Mouse (Mus musculus) bone marrow macrophage, adult 2 months (primary cell): Measurements from ENCODE around the gene Ttc26. TPM values are rescaled to one million over a fixed set of nuclear protein-coding genes. Genes with fewer than 3 reads are reported as not detected.
A peak's percentile ranks its signal among the peaks of the same experiment; 100 is the strongest.
"Not testable (repeated sequence)": the region's sequence is repeated elsewhere in the genome, so short reads cannot be mapped to it uniquely, and the experiment has no call there.

Experiments used
- H3K27ac ChIP-seq: 2 replicates; pipeline ENCODE4 v1.5.1; 2012; ENCODE audit warnings: low read depth, low read length; ENCODE audit not compliant: insufficient read depth
- H3K4me1 ChIP-seq: 2 replicates; pipeline ENCODE4 v1.6.1; 2012; ENCODE audit warnings: low read length; ENCODE audit not compliant: control insufficient read depth, insufficient read depth
- H3K4me3 ChIP-seq: 2 replicates; pipeline ENCODE4 v1.5.1; 2012; ENCODE audit warnings: mild to moderate bottlenecking, low read length, moderate library complexity; ENCODE audit not compliant: insufficient read depth
- CTCF ChIP-seq: IDR thresholded peaks from 2 replicates; pipeline ENCODE4 v1.5.1; 2012; ENCODE audit warnings: low read depth, mild to moderate bottlenecking, low read length, moderate library complexity
- POLR2A ChIP-seq: IDR thresholded peaks from 2 replicates; pipeline ENCODE4 v1.6.1; 2012; ENCODE audit warnings: mild to moderate bottlenecking, low read depth, low read length, borderline replicate concordance
- polyA plus RNA-seq: library from polyadenylated mRNA; stranded (reverse); fragments of >200 nt; gene quantifications from 2 replicates; pipeline ENCODE4 v1.2.4, GENCODE M21; 2012; ENCODE audit not compliant: missing spikeins, insufficient read depth, insufficient read length

The Ttc26 gene
- polyA plus RNA-seq, 1 experiment = 1.7 TPM

- Histone ChIP-seq H3K4me3 (peak overlapping the region; percentile 83), H3K27ac (peak overlapping the region; percentile 45; the same call in 1 of the 2 replicates)
- no peak for TF ChIP-seq POLR2A
- no peak for TF ChIP-seq CTCF
Measured at GRCm38 (mm10) chr6:38380764-38381128, 523 bp upstream of the Ttc26 start.

GRCm38 (mm10) chr6:38389671-38390070 is 8.4 kb downstream of the Ttc26 start:
- TF ChIP-seq CTCF (no peak), POLR2A (no peak)
- no peak overlapping the region for H3K27ac ChIP-seq

More at GRCm38 (mm10) chr6:38380764-38381128, 523 bp upstream of the Ttc26 start:
- H3K4me1 ChIP-seq = no peaks in the 10 kb centered on the region

GRCm38 (mm10) chr6:38432457-38432856 is 51.2 kb downstream of the Ttc26 start:
- peaks cover 11% of the 10 kb centered on the region for H3K4me1 ChIP-seq
- not testable (repeated sequence) for H3K27ac ChIP-seq
- peak overlapping the region; percentile 65 for H3K4me3 ChIP-seq

More at GRCm38 (mm10) chr6:38389671-38390070, 8.4 kb downstream of the Ttc26 start:
- no peak overlapping the region for H3K4me3 ChIP-seq
- no peaks in the 10 kb centered on the region for H3K4me1 ChIP-seq

DNA sequence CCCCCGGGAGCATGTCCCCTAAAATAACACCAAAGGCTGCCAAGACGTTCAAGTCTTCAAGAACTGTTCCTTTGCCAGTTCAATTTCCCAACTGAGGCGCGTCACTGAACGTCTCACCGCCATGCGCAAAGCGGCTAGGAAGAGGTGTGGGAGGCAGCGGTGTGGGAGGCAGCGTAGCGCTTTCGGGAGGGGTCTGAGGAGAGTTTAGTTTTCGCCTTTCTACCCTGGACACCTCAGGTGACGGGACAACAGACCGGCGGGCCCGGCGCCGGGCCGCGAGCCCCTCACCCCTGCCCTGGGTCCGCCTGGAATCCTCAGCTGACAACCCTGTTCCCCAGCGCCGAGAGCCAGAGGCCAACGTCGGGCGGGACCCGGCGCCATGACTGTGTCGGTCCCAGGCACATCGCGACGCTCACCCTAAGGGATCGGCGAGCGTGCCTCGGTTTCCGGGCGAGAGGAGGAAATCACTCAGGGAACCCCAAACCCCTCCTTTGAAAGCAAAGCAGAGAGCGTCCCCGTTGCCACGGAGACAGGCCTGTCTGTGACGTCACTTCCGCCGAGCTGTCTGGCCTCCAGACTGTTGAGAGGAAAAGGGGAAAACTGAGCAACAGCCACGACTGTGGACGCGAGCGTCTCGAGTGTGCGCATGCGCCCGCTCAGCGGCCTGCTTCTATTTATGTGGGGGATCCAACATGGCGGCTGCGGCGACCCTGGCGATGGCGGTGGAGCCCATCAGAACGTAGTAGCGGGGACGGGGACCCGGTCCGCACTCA is 52.2 kb downstream of the Ttc26 start, which contains the start of gene Ubn2:
Gene Ubn2 (plus strand): TSS at position 690 of the 773 bp plus-strand sequence.
- TF ChIP-seq POLR2A (peak; percentile 74; the same call in 1 of the 2 replicates), CTCF (no peak)
- Histone ChIP-seq H3K4me1 (peaks cover 11% of the 10 kb centered on the region), H3K27ac (peak within 1 kb of the TSS; percentile 81), H3K4me3 (peak within 1 kb of the TSS; percentile 69)

DNA sequence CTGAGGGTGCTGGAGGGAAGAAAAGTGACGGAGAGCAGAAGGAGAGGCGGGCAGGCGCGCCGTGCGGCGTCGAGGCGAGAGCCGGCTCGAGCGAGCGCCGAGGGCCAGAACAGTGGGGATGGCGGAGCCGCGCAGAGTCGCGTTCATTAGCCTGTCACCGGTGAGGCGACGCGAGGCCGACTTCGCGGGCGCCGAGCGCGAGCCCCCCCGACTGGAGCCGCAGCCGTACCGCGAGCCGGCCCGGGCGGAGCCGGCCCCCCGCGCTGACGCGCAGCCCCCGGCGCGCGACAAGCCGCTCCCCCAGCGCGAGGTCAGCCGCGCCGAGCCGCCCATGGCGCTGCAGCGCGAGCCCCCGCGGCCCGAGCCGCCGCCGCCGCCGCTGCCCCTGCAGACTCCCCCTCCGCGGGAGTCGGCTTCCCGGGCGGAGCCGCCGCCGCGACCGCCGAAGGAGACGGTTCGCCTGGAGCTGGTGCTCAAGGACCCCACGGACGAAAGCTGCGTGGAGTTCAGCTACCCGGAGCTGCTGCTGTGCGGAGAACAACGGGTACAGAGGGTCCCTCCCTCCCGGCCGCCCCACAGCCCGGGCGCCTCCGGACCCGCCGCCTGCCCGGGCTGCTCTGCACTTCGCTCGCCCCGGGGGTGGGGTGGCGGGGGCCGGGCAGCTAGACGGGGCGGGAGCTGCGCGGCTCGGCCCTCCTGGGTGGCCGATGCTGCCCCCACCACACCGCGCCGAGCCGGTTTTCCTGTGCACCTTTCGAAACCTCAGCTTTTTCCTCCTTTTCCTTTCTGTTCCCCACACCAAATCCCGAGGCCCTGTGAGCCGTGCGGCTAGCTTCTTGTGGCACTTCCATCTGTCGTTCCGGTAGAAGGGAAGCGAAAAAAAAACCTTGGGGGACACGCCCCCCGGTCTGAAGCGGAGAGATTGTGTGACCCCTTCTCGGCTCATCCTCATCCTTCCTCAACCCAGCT is 53.1 kb downstream of the Ttc26 start:
- Histone ChIP-seq H3K4me1 (peaks cover 12% of the 10 kb centered on the region), H3K27ac (peak overlapping the region; percentile 81), H3K4me3 (peak overlapping the region; percentile 69)
- TF ChIP-seq CTCF (no peak), POLR2A (no peak)

- TF ChIP-seq CTCF = no peak
- no peak for TF ChIP-seq POLR2A
- Histone ChIP-seq H3K4me1 (peaks cover 3% of the 10 kb centered on the region; the same call in 1 of the 2 replicates), H3K4me3 (no peak overlapping the region), H3K27ac (no peak overlapping the region)
Measured at GRCm38 (mm10) chr6:38443842-38444241, 62.6 kb downstream of the Ttc26 start.

DNA sequence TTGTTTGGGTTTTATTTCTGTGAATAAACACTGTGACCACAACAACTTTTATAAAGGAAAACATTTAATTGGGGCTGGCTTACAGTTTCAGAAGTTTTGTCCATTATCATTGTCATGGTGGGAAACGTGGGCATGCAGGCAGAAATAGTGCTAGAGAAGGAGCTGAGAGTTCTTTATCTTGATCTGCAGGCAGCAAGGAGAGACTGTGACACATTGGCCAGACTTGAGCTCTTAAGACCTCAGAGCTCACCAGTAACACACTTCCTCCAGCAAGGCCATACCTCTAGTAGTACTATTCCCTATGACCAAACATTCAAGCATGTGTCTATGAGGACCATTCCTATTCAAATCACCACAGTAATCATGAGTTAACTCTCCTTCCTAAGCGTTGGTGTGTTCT is 67.0 kb downstream of the Ttc26 start:
- H3K4me1 ChIP-seq = peaks cover 2% of the 10 kb centered on the region; the same call in 1 of the 2 replicates
- H3K4me3 ChIP-seq = no peak overlapping the region
- TF ChIP-seq POLR2A = no peak
- TF ChIP-seq CTCF = no peak
- H3K27ac ChIP-seq = no peak overlapping the region

DNA sequence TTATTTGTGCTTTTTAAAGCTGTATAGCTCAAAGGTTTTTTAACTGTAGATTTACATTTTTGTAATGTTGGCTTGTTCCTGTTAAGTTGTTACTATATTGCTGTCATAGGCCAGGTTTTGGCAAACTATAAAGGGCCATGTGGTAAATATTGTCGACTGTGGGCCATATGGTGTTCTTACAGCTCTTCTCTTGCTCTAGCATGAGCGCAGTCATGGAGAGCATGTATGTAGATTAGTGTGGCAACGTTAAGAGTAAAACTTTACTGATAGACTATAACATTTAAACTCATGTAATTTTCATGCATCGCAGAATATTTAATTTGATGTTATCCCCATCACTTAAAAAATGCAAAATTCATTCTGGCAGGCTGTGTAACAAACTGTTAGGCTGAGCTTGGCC is 71.8 kb downstream of the Ttc26 start:
- TF ChIP-seq POLR2A (no peak), CTCF (no peak)
- Histone ChIP-seq H3K4me3 (no peak overlapping the region), H3K27ac (no peak overlapping the region), H3K4me1 (peaks cover 2% of the 10 kb centered on the region; the same call in 1 of the 2 replicates)

- not testable (repeated sequence) for H3K4me3 ChIP-seq, H3K4me1 ChIP-seq, H3K27ac ChIP-seq
Measured at GRCm38 (mm10) chr6:38456425-38456824, 75.2 kb downstream of the Ttc26 start.

GRCm38 (mm10) chr6:38458075-38458474 is 76.8 kb downstream of the Ttc26 start:
- Histone ChIP-seq H3K27ac (no peak overlapping the region), H3K4me3 (no peak overlapping the region), H3K4me1 (no peaks in the 10 kb centered on the region; the same call in 1 of the 2 replicates)
- no peak for TF ChIP-seq CTCF
- no peak for TF ChIP-seq POLR2A
